Mouse (Mus musculus): Measurements from ENCODE around the gene Tmie. TPM values are rescaled to one million over a fixed set of nuclear protein-coding genes. Genes with fewer than 3 reads are reported as not detected.

Gene Tmie
- under 1 TPM; 0.69 to 0.74 TPM for total RNA-seq (2021)

DNA sequence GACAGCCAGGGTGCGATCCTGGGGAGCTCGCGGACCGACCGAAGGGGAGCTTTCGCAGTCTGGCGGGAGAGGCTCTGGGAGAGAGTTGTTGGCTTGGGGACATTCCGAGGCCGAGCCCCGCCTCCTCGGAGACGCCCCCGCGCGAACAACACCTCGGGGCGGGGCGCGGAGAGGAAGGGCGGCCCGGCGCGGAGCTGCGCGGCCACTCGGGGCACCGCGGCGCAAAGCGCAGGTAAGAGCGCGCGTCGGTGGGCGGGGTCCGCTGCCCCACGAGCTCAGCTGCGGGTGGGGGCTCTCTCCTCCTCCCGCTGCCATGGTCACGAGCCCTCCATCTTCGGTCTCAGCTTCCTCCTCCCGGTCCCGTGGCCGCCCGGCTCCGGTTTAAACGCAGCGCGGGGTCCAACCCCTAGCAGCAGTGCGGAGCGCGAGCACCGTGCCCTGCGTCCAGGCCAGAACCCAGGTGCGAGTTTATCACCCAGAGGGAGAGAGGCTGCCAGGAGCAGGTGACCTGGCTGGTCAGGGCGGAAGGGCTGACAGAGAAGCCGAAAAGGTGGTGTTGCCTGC, at the start of gene Tmie:
TSS of gene Tmie (minus strand) at position 116 of the 564 bp plus-strand sequence.
- intact Hi-C loops (cut with DNase I), result loop anchor here (2.0 kb wide), 1 partner anchor 75 kb away; no protein-coding TSS in a partner anchor
- peak; percentile 82 to 83 for DNase-seq

DNA sequence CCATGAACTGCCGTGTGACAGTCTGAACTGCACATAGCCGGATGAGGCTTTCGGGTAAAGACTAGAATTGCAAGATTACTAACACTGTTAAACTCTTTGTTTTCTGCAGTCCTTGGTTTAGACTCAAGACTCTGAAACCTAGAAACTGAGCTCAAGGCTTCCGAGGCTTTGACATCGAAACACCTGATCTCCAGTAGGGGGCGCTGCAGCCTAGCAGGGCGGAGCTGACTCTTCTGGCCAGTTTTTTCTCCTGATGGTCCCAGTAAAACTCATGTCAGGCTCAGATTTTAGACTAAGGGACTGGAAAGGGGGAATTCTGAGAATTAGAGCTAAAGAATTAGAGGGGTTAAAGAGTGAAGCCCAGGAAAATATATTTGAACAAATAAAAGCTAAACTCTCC, 42.8 kb upstream of the Tmie start:
- DNase-seq, result peak; percentile 80 to 91
- intact Hi-C loops (cut with DNase I), result loop anchor here (2.0 to 5.0 kb wide), 3 partner anchors 32 to 150 kb away; no protein-coding TSS in a partner anchor

- no peak for DNase-seq
- intact Hi-C loops (cut with DNase I), result loop anchor here (2.0 to 5.0 kb wide), 2 partner anchors 38 to 76 kb away; no protein-coding TSS in a partner anchor
Measured at GRCm38 (mm10) chr9:110920665-110921419, 40.9 kb upstream of the Tmie start.

- intact Hi-C loops (cut with DNase I), result no loop called here
Measured at GRCm38 (mm10) chr9:110916786-110917185, 36.9 kb upstream of the Tmie start, which contains the start of gene Fam240a. TSS of gene Fam240a (minus strand) at chr9:110916861.

GRCm38 (mm10) chr9:110915466-110915865, 35.6 kb upstream of the Tmie start:
- intact Hi-C loops (cut with DNase I), result no loop called here
- DNase-seq, result no peak

More at GRCm38 (mm10) chr9:110916786-110917185, 36.9 kb upstream of the Tmie start, which contains the start of gene Fam240a:
- no peak for DNase-seq

- no peak for DNase-seq
- intact Hi-C loops (cut with DNase I), result no loop called here
Measured at GRCm38 (mm10) chr9:110914631-110915236, 34.8 kb upstream of the Tmie start.

- no peak for DNase-seq
- intact Hi-C loops (cut with DNase I), result no loop called here
Measured at GRCm38 (mm10) chr9:110909371-110909967, 29.6 kb upstream of the Tmie start.

- DNase-seq, result no peak
- intact Hi-C loops (cut with DNase I), result no loop called here
Measured at GRCm38 (mm10) chr9:110908631-110909016, 28.7 kb upstream of the Tmie start.

DNA sequence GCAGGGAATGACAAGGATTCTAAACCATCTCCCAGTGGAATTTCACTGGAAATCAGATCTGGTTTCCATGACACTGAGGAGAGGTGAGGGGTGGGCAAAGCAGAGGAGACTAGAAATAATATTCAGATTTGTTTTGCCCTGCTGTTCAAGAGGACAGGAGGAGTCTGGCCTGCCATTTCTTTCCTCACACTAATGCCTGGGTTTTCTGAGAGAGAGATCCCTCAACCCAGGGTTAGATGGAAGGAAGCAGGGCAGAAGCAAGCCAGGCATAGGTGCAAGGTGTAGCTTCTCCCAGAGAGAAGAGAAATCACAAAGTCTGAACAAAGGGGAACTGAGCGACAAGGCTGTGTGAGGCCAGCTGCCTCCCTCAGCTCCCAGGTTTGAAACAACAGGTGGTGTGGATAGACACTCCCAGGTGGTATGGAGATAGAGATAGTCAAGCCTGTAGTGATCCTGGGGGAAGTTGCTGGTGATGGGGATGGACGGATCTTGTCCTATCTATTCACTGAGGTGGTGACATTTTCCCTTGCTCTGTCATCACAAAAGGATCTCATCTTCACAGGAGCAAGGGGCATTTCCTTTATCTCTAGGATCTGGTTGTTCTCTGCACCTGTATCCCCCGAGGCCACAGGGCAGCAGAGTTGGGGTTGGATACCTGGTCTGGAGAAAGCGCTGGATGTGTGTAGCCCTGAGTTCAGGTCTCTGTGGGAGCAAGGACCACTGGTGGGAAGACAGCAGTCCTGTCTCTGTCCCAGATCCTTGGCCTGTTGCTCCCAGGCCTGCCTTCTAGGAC, 28.1 kb upstream of the Tmie start:
- intact Hi-C loops (cut with DNase I), result no loop called here
- no peak for DNase-seq

GRCm38 (mm10) chr9:110907201-110907837, 27.4 kb upstream of the Tmie start:
- no peak for DNase-seq
- intact Hi-C loops (cut with DNase I), result no loop called here

- DNase-seq, result no peak
- intact Hi-C loops (cut with DNase I), result no loop called here
Measured at GRCm38 (mm10) chr9:110902271-110902670, 22.4 kb upstream of the Tmie start.

- intact Hi-C loops (cut with DNase I), result no loop called here
- no peak for DNase-seq
Measured at GRCm38 (mm10) chr9:110901204-110901603, 21.3 kb upstream of the Tmie start.

GRCm38 (mm10) chr9:110899451-110900008, 19.6 kb upstream of the Tmie start:
- DNase-seq, result no peak
- intact Hi-C loops (cut with DNase I), result no loop called here

GRCm38 (mm10) chr9:110896595-110896994, 16.7 kb upstream of the Tmie start:
- DNase-seq, result no peak
- intact Hi-C loops (cut with DNase I), result no loop called here

- intact Hi-C loops (cut with DNase I), result no loop called here
- no peak for DNase-seq
Measured at GRCm38 (mm10) chr9:110895994-110896393, 16.1 kb upstream of the Tmie start.

GRCm38 (mm10) chr9:110895507-110895906, 15.6 kb upstream of the Tmie start:
- intact Hi-C loops (cut with DNase I), result no loop called here

DNA sequence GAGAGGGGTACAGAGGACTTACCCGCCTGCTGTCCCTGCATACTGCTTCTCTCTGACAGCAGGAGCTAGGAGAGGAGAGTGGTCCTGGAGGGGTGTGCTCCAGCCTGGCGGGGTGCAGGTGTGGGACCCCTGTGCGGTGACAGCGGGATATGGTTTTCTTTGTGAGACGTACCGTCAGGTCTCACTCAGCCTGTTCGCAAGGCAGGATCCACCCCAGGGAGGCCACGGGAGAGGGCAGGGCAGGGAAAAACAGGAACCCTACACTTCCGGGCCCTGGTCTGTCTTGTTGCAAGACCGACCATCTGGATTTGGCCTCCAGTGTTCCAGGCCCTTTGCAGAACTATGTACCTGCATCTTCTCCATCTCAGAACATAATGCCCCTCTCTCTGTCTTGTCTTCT, 13.5 kb upstream of the Tmie start:
- no peak for DNase-seq
- intact Hi-C loops (cut with DNase I), result no loop called here

More at GRCm38 (mm10) chr9:110895507-110895906, 15.6 kb upstream of the Tmie start:
- no peak for DNase-seq

DNA sequence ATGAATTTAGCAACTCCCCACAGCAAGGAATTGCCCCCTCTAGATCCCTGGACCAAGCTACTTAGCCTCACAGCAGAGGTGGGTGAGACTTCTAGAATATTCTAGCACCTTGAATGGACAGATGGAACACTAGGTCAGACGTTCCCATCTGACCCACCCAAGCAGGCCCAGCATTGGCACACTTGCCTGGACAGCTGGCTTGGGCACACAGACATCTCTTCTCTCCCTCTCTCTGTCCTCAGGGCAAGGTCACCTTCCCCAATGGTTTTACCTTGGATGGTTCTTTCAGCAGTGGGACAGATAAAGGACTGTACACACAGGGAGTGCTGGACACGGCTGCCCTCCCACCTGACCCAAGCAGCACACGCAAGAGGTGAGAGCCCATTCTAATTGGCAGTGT, 12.6 kb upstream of the Tmie start:
- no peak for DNase-seq
- intact Hi-C loops (cut with DNase I), result no loop called here

- intact Hi-C loops (cut with DNase I), result no loop called here
- no peak for DNase-seq
Measured at GRCm38 (mm10) chr9:110891077-110891828, 11.3 kb upstream of the Tmie start.
